Mouse (Mus musculus) neural tube, postnatal 0 days (tissue): ENCODE data around the gene C1qc. TPM values are rescaled to one million over a fixed set of nuclear protein-coding genes. Genes with fewer than 3 reads are reported as not detected.

Source experiments
- polyA plus RNA-seq: library from polyadenylated mRNA; unstranded; fragments of >200 nt; fragmentation: Nextera tagmentation; extraction: Ambion mirVana; gene quantifications from 2 replicates; pipeline ENCODE4 v1.2.1, GENCODE M21; 2015

Gene C1qc
- 63.6 and 74.7 TPM in 2 replicates for polyA plus RNA-seq

GRCm38 (mm10) chr4:136892811-136893210 lies at the start of gene C1qc:
Gene C1qc (minus strand): TSS chr4:136893065.

GRCm38 (mm10) chr4:136898637-136899036 lies 5.8 kb upstream of the C1qc start, which contains the start of gene C1qa:
Gene C1qa (minus strand): TSS chr4:136898803.

GRCm38 (mm10) chr4:136886101-136886500 lies 6.8 kb downstream of the C1qc start, which contains the start of gene C1qb:
Gene C1qb (minus strand): TSS chr4:136886187.

Other genes starting within 250 kb of the C1qc start
- gene Ephb2, start 57.1 kb downstream of the C1qc start, polyA plus RNA-seq = 12.0 and 14.3 TPM in 2 replicates
- gene C1qb, start 6.9 kb downstream of the C1qc start, polyA plus RNA-seq = 102 and 117 TPM in 2 replicates
- 73.7 and 74.2 TPM in 2 replicates for gene C1qa, start 5.7 kb upstream of the C1qc start, polyA plus RNA-seq
- gene Epha8, start 63.8 kb upstream of the C1qc start, polyA plus RNA-seq = 10.2 and 12.7 TPM in 2 replicates
- gene Zbtb40, start 155.7 kb upstream of the C1qc start, polyA plus RNA-seq = 2.0 and 2.9 TPM in 2 replicates